In the genomic region with DNA sequence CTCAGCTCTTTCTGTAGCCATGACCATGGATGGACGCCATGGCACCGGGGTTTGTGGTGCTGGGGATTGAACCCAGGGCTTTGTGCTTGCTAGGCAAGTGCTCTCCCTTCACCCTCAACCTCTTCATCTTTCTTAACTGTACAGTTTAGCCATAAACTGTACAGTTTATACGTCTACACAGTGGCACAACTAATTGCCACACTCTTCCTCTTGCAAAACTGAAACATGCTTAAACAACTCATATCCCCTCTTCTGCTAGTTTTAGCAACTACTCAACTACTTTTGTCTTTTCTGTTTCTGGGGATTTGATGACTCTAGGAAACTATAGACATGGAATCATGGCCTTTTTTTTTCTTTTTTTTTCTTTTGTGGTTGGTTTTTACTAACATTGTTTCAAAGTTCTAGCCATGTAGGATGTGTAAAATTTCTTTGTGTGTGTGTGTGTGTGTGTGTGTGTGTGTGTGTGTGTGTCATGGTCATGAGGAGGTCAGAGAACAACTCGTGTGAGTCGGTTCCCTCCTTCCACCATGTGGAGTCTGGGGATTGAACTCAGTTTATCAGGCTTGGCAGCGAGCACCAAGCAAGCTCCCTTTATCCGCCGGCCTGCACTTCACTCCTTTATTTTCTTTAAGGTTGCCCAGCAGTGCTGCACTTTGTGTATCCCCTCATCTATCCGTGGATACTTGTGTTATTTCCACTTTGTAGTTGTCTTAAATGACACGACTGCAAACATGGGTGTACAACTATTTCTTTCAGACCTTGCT, we compare ENCODE assay signal across 13 mouse cellular contexts.
"Had no signal": no experiment of that assay in that cellular context is flagged by ENCODE, and none has a peak within 500 bp of the region (broad histone marks: within the 10 kb centered on the region; RNA-seq: fewer than 3 reads in every experiment).

No protein-coding gene starts in this region.

- H3K4me2 ChIP-seq: lung, embryonic 14.5 days; midbrain, embryonic 12.5 days; midbrain, embryonic 15.5 days; neural tube, embryonic 12.5 days had no signal

- H3K27ac ChIP-seq: liver, embryonic 14.5 days; midbrain, embryonic 10.5 days; midbrain, embryonic 12.5 days; midbrain, embryonic 15.5 days; neural tube, embryonic 12.5 days had no signal

- ATAC-seq: midbrain, embryonic 15.5 days had no signal

- H3K9me3 ChIP-seq: midbrain, embryonic 10.5 days; midbrain, embryonic 12.5 days; midbrain, embryonic 15.5 days; neural tube, embryonic 12.5 days had no signal

- H3K36me3 ChIP-seq: midbrain, embryonic 10.5 days; midbrain, embryonic 12.5 days; midbrain, embryonic 15.5 days; neural tube, embryonic 12.5 days had no signal

- H3K27me3 ChIP-seq: midbrain, embryonic 12.5 days; midbrain, embryonic 15.5 days; neural tube, embryonic 12.5 days had no signal

- H3K9ac ChIP-seq: liver, embryonic 14.5 days; lung, embryonic 14.5 days; midbrain, embryonic 12.5 days; midbrain, embryonic 15.5 days; neural tube, embryonic 12.5 days had no signal

- H3K4me3 ChIP-seq: midbrain, embryonic 10.5 days; midbrain, embryonic 12.5 days; midbrain, embryonic 15.5 days; neural tube, embryonic 12.5 days had no signal

- DNase-seq: lung, adult 18-20 months; lung, embryonic 14.5 days; lung, postnatal 10 days; lung, postnatal 4 days; right cerebral cortex, postnatal 14 days; right cerebral cortex, postnatal 4 days; spleen, adult 18-20 months; thymus, adult 18-20 months had no signal

- H3K4me1 ChIP-seq: midbrain, embryonic 10.5 days; midbrain, embryonic 12.5 days; midbrain, embryonic 15.5 days; neural tube, embryonic 12.5 days had no signal
